Mouse (Mus musculus) embryo, embryonic 11.5 days (tissue): ENCODE measurements around the gene Mgat5.

Source experiments
- DNase-seq: peaks from one replicate; pipeline ENCODE4 v3.0.0-alpha.2; 2012; ENCODE audit warnings: low read depth, low spot score

Mgat5 gene

DNA sequence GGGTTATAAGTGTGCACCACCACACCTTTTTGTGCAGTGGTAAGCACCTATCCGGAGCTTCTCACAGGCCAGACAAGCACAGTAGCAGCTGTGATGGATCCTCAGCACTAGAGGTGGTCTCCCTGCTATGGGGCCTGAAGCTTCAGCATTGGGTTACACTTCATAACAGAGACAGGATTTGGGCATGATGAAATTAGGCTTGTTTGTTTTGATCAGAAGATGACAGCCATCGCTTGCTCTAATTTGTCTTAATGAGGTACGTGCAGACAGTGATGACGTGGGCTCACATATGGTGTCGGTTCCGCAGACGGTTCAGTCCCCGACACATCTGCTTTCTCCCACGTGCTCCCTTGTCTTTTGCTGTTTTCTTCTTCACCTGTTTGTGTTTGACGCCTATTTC is 132.9 kb downstream of the Mgat5 start:
- no peak for DNase-seq

DNA sequence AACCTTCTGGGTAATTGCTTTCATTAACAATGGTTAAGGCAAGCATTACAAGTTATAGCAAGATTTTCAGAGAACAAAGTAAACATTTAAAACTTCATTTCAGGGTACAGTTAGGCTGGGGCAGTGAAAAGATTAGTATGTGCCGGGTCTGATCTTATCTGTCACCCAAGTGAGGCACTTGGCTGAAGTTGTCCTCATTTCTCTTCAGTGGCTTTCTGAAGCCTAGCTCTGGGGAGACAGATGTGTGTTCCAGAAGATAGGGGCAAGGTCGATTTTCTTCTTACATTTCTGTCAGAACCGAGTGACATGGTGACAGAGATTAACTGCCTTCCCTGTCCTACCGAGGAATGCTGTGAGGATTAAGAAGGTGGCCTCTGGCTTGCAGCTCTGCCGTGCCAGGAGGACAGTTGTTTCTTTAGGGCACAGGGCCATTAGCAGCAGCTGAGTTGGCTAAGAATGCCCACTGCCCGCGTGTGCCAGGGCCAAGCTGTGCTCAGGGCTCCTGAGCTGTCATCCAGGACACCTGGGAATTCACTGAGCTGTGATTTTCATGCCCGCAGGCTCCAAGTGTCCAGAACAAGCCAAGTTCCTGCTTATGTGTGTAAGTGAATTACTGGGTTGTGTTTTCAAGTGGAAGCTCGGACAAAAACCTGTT is 134.1 kb downstream of the Mgat5 start:
- DNase-seq: no peak

DNA sequence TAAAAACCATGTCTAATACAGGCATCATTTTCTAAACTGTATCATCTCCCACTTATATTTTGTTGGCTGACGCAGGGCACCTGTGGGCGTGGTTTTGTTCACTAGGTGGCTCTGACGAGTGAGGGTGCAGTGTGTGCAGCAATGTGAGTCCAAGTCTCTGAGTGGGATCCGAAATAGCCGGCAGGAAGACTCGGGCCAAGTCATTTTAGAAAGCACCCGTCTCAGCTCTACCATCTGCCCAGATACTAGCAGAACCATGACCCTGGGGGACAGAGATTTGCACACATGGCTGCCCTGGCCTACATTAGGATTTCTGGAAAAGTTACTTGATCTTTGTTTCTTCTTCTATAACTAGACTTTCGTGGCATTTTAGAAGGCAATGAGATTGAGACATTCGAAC is 135.5 kb downstream of the Mgat5 start:
- no peak for DNase-seq

DNA sequence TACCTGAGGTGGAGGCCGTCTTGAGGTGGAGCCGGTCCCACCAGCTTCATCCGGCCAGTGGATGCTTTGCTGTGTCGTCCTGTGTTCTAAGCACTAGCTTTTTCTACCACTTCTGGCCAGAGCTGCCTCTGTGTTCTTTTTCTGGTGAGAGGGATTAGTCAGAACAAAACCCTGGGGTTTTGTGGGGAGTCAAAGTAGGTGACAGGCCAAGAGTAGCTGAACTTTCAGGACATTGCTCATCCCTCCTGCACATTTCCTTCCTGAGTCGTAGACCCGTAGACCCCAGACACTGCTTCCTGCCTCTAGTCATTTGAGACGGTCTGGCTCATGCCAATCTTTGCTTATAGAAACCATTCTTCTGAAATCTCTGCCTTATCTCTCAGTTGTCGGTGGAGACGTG is 140.1 kb downstream of the Mgat5 start:
- no peak for DNase-seq

GRCm38 (mm10) chr1:127346596-127347139 is 141.9 kb downstream of the Mgat5 start:
- no peak for DNase-seq

GRCm38 (mm10) chr1:127347878-127348620 is 143.2 kb downstream of the Mgat5 start:
- no peak for DNase-seq

DNA sequence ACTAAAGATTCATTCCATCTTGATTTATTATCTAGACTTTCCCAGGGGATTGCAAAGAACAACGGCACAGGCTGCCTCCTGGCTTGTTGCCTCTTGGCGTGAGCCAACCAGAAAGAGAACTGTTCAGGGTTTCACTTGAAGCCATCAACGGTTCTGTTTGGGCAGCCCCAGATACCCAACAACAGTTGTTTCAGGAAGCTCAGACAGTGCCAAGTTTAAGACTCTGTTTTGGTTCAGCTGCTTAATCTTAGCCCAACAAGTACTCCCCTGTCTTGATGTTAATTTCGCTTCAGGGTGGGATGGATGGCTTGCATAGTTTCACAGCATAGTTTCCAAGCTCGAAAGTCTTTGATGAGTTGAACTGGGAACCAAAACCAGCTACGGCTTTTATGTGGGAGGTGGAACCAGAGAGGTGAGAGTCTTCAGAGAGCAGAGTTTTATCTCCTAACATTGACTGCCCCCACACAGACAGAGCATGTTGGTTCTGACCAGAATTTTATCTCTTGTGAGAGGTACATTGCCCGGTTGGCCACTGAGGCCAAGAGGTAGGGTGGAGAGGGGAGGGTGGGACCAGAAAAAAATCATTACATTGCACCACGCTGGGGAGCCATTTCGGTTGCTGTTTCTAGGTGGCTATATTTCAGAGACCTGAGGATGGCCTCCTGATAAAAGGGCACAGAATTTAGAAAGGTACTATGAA is 144.0 kb downstream of the Mgat5 start:
- no peak for DNase-seq

DNA sequence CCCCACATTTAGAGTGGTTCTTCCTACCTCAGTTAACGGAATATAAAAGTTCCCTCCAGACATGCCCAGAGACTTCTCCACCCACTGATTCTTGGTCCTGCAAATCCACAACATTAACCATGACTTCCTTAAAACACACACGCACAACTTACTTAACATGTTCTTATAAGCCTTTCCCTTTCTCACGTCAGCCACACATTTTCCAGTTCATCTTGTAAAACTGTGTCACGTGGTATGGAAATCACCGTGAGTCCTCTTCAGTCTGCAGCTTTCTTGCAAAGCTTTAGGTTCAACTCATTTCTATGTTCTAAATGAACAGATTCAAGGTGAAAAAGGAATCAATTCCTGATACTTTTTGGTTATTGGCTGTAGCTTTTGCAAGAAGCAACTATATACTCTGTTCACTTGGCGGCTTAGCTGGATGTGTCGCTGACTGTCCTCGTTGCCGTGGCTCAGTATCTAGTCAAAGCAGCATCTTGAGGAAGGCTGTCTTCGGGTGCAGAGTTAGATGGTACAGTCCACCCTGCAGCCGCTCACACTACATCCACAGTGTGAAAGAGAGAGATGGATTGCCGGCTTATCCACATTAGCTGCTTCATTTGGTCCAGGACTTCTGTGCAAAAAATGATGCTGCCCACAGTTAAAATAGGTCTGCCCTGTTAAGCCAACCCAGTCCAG is 146.7 kb downstream of the Mgat5 start:
- DNase-seq: no peak

GRCm38 (mm10) chr1:127352131-127352793 is 147.4 kb downstream of the Mgat5 start:
- no peak for DNase-seq

- DNase-seq: no peak
These were observed 148.6 kb downstream of the Mgat5 start for GRCm38 (mm10) chr1:127353408-127353807.

DNA sequence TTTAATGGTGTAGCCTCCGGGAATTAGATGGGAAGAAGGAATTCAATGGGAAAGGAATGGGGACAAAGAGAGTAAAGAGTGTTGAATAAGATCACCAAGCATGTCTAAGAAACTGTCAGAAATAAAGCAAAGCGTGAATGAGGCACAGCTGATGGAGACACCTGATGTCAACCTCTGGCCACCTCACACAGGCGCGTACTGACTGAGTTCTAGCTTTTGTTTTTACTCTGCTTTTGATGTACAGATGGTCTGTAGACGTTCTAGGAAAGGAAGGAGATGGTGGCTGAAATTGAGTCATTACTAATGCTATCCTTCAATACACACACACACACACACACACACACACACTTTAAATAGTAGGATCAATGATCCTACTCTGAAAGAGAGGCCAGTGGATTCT is 149.3 kb downstream of the Mgat5 start:
- no peak for DNase-seq

GRCm38 (mm10) chr1:127355034-127355433 is 150.2 kb downstream of the Mgat5 start:
- DNase-seq: no peak

DNA sequence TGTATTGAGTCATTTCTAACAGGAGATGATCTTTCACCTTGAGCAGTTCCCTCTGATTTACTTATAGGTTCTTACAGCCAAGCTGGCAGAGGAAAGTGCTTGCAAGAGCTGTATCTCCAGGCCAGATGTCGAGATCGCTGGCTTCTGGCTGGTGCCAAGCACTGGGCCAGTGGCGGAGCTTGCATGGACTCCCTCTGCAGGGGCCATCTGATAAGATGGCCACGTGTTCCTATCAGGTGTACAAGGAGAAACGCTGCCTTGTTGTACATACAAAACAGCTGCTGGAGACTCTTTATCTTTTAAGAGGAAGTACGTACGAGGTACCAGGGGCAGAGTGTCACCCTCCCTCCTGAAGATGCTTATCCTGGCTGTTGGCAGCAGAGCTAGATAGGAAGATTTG is 158.8 kb downstream of the Mgat5 start:
- DNase-seq: no peak

DNA sequence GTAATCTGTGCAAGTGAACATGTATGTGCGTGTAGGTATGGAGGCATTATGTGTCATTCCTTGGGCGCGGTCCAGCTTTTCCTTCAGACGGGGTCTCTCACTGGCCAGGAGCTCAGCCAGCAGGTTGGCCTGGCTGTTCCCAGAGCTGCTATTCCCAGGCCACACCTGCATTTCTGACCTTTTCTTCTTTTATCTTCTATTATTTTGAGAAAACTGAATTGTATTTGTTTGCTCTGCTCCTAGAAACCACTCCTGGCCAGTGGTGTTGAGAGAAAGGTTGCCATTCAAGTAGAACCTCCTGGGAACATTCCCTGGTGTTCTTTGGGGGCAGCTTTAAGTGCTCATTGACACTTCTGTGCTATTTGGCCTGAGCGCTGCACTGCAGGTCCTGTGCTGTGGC is 160.9 kb downstream of the Mgat5 start:
- DNase-seq: no peak

GRCm38 (mm10) chr1:127366111-127366510 is 161.3 kb downstream of the Mgat5 start:
- DNase-seq: no peak

DNA sequence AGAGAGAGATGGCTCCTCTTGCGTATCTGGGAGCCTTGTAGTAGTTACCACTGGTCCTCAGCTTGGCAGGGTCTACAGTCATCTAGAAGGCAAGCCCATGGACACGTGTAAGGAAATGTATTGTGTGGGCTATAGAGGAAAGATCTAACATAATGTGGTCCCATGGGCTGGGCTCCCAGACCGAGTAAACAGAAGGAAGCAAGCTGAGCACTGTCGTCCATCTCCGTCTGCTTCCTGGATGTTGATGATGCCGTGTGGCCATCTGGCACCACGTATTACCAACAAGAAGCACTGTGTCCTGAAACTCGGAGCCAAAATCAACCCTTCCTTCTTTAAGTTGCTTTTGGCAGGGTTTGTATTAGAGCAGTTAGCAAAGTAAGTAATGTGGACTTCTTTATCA is 163.7 kb downstream of the Mgat5 start:
- DNase-seq: no peak

DNA sequence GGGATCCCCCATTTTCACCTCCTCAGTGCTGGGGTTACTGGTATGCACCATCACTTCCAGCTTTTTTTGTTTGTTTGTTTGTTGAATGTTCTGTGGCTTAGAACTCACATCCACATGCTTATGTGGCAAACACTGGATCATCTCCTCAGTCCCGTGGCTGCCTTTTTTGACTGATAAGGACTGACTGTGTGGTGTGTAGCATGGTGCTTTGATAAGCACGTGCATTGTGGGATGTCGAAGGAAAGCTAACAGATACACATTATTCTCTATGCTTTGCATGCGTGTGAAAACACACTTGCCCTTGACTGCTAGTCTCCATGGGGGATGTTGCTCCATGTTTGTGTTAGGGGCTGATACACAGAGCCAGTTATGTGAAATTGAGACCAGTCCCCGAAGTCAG is 164.7 kb downstream of the Mgat5 start:
- no peak for DNase-seq

DNA sequence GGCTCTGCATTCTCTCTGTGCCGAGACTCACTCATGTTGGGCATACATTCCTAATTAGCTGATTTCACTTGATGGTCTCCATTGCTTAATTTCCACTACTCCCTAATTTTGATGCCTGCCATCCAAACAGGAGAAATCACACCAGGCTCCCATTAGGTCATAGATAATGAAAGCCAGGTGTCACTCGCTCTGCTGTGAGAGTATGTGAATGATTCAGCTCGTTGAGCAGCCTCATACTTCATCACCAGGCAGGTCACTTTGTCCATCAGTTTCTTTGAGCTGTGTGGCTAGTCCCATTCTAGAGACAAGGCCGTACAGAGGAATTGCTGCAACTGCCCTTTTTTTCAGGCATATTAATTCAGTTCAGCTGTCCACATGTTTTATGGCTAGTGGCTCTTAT is 167.3 kb downstream of the Mgat5 start:
- no peak for DNase-seq

GRCm38 (mm10) chr1:127373559-127373958 is 168.7 kb downstream of the Mgat5 start:
- no peak for DNase-seq

- DNase-seq: no peak
These were observed 169.3 kb downstream of the Mgat5 start for GRCm38 (mm10) chr1:127374157-127374556.

DNA sequence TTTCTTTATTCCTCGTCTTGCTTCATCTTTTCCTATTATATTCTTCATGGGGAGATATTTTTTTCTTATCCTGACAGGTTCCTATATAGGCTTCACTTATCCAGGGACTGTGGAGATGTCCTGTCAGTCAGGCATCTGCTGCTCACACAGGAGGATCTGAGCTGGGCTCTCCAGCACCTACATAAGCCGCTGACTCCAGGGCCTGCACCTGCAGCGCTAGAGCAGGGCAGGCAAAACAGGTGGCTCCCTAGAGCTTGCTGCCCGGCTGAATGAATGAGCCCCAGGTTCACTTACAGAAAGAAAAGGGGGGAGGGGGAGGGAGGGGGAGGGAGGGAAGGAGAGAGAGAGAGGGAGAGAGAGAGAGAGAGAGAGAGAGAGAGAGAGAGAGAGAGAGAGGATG is 175.3 kb downstream of the Mgat5 start:
- no peak for DNase-seq
